Mouse (Mus musculus): ENCODE data around the gene Tomm5. TPM values are rescaled to one million over a fixed set of nuclear protein-coding genes. Genes with fewer than 3 reads are reported as not detected.

Gene Tomm5
- polyA plus RNA-seq, 1 experiment from 2014 or later, result 168 TPM

DNA sequence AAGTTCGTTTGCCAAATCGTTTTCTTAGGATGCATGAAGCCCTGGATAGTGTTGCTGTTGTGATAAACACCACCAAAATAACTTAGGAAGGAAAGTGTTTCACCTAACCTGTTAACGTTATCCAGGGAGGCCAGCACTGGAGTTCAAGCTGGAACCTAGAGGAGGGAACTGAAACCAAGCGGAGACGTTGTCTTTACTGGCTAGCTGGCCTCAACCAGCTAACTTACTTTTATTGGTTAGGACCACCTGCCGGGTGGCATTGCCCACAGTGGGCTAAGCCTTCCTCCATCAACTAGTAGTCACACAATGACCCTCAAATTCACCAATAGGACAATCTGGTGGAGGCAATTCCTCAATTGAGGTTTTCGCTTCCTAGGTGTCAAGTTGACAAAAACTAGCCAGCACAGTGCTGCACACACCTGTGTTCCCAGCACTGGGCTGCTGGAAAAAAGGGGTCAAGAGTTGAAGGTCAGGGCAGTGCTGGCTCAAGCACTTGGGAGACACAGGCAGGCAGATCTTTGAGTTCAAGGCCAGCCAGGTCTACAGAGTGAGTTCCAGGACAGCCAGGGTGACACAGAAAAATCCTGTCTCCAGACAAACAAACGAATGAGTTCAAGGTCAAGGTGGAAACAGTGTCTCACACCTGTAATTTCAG lies 669 bp upstream of the Tomm5 start:
- Histone ChIP-seq H3K36me3 (ENCODE audit: control insufficient read depth, insufficient read depth, low read length) (no peaks in the 10 kb centered on the region; the same call in 1 of the 2 replicates), H3K27me3 (ENCODE audit: control insufficient read depth, insufficient read depth, low read length) (no peaks in the 10 kb centered on the region), H3K9me3 (ENCODE audit: control insufficient read depth, low read length) (no peaks in the 10 kb centered on the region), H3K4me1 (ENCODE audit: control insufficient read depth, insufficient read depth, low read length) (peaks cover 7% of the 10 kb centered on the region; the same call in 1 of the 2 replicates), H3K9ac (ENCODE audit: low read length) (no peak overlapping the region), H3K4me2 (ENCODE audit: low read depth) (no peak overlapping the region), H3K27ac (ENCODE audit: low read depth, low read length) (no peak overlapping the region), H3K4me3 (ENCODE audit: low read depth, low read length) (no peak overlapping the region)
- WGBS, result 69% methylated on average over 8 of the region's 8 CpGs
- no peak for ATAC-seq (ENCODE audit: insufficient read depth, low FRiP score, low TSS enrichment)
- DNase-seq (ENCODE audit: low spot score), result no peak

DNA sequence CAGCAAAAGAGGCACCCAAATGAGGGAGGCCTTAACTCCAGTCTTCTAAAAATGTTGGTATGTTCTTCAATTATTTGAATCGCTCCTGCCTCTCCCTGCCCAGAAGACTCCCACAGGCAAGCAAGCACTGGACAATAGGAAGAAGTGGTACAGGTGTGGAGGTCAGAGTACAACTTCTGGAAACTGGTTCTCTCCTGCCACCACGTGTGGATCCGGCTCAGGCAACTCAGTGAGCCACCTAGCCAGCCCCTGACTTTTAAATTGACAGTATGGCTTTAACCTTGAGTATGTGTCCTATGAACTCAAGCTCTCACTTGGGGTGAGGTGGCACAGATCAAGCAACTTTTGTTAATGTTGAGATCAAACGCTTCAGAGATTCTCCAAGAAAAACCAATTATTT lies 848 bp downstream of the Tomm5 start:
- H3K27me3 ChIP-seq (ENCODE audit: control insufficient read depth, insufficient read depth, low read length), result no peaks in the 10 kb centered on the region
- WGBS, result 5% methylated on average over 4 of the region's 4 CpGs
- H3K4me1 ChIP-seq (ENCODE audit: control insufficient read depth, insufficient read depth, low read length), result peaks cover 7% of the 10 kb centered on the region; the same call in 1 of the 2 replicates
- H3K9ac ChIP-seq (ENCODE audit: low read length), result peak overlapping the region; percentile 83
- H3K9me3 ChIP-seq (ENCODE audit: control insufficient read depth, low read length), result no peaks in the 10 kb centered on the region
- peak overlapping the region; percentile 57 for H3K4me2 ChIP-seq (ENCODE audit: low read depth)
- H3K27ac ChIP-seq (ENCODE audit: low read depth, low read length), result no peak overlapping the region
- H3K4me3 ChIP-seq (ENCODE audit: low read depth, low read length), result peak overlapping the region; percentile 66
- no peaks in the 10 kb centered on the region; the same call in 1 of the 2 replicates for H3K36me3 ChIP-seq (ENCODE audit: control insufficient read depth, insufficient read depth, low read length)
- ATAC-seq (ENCODE audit: insufficient read depth, low FRiP score, low TSS enrichment) (no peak), DNase-seq (ENCODE audit: low spot score) (no peak)

DNA sequence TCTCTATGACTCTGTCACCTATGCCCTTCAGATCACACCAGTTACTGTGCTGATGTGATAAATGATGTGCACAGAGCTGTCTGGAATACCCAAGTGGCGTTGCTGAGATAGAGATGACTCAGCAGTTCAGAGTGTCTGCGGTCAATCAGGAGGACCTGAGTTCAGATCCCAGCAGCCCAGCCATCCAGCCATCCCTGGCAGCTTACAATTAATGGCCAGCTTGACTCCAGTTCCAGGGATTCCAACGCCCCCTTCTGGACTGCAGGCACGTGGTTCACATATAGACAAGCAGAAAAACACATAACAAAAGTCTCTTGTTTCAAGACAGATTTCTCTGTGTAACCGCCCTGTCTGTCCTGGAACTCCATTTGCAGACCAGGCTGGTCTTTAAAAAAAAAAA lies 1.5 kb downstream of the Tomm5 start:
- no peak overlapping the region; the same call in 1 of the 2 replicates for H3K4me2 ChIP-seq (ENCODE audit: low read depth)
- no peak for ATAC-seq (ENCODE audit: insufficient read depth, low FRiP score, low TSS enrichment)
- no peak for DNase-seq (ENCODE audit: low spot score)
- H3K27ac ChIP-seq (ENCODE audit: low read depth, low read length), result no peak overlapping the region
- H3K9me3 ChIP-seq (ENCODE audit: control insufficient read depth, low read length), result no peaks in the 10 kb centered on the region
- no peaks in the 10 kb centered on the region for H3K27me3 ChIP-seq (ENCODE audit: control insufficient read depth, insufficient read depth, low read length)
- no peak overlapping the region for H3K4me3 ChIP-seq (ENCODE audit: low read depth, low read length)
- H3K9ac ChIP-seq (ENCODE audit: low read length), result no peak overlapping the region
- WGBS, result 79% methylated on average over 5 of the region's 5 CpGs
- H3K36me3 ChIP-seq (ENCODE audit: control insufficient read depth, insufficient read depth, low read length), result no peaks in the 10 kb centered on the region; the same call in 1 of the 2 replicates
- peaks cover 7% of the 10 kb centered on the region; the same call in 1 of the 2 replicates for H3K4me1 ChIP-seq (ENCODE audit: control insufficient read depth, insufficient read depth, low read length)

DNA sequence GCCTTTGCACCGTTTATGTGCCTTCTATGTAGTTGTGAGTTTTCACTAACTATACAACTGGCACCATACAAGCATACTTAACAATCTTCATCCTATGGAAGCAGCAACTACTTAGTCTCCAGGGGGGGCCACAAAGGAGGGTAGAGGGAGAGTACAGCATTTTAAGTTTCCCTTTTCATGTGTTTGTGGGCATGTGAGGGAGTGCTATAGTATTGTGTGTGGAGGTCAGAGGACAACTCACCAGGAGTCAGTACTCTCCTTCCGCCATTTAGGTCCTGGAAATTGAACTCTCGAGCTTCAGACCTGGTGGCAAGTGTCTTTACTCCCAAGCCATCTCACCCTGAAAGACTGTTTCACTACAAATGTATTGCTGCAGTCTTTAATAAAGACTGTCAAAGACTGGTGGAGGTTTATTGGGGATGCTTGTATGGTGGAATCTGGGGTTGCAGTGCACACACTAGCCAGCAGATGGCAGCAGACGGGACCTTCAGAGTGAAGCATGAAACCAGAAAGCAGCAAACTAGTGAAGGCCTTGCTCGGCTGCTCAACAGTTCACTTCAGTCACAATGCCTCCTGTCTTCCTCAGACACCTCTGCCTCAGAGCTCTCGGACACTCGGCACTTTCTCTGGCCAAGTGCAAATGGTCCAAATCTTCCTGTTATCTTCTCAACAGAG lies 10.6 kb downstream of the Tomm5 start:
- no peaks in the 10 kb centered on the region for H3K4me1 ChIP-seq (ENCODE audit: control insufficient read depth, insufficient read depth, low read length)
- ATAC-seq (ENCODE audit: insufficient read depth, low FRiP score, low TSS enrichment) (no peak), DNase-seq (ENCODE audit: low spot score) (peak; percentile 82)
- 27% methylated on average over 7 of the region's 7 CpGs for WGBS
- H3K27ac ChIP-seq (ENCODE audit: low read depth, low read length), result no peak overlapping the region
- no peaks in the 10 kb centered on the region for H3K9me3 ChIP-seq (ENCODE audit: control insufficient read depth, low read length)
- H3K4me3 ChIP-seq (ENCODE audit: low read depth, low read length), result no peak overlapping the region
- no peaks in the 10 kb centered on the region for H3K36me3 ChIP-seq (ENCODE audit: control insufficient read depth, insufficient read depth, low read length)
- no peak overlapping the region for H3K4me2 ChIP-seq (ENCODE audit: low read depth)
- H3K9ac ChIP-seq (ENCODE audit: low read length), result no peak overlapping the region
- no peaks in the 10 kb centered on the region for H3K27me3 ChIP-seq (ENCODE audit: control insufficient read depth, insufficient read depth, low read length)

DNA sequence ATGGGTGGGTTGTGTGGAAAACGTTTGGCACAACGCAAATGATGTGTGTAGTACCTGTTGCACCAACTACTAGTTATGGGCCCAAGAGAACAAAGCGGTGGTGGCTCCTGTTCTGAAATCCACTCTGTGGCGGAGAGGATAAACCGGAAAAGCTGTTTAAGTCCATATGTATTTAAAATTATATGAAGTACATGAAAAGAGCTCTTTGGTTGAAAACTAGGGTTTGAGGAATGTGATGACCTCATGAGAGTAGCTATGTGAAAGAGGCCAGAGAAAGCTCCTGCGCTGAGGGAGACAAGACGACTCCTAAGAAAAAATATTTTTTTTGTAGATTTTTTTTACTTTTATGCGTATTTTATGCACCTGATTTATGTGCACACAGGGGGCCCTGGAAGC lies 23.0 kb downstream of the Tomm5 start:
- Histone ChIP-seq H3K27me3 (ENCODE audit: control insufficient read depth, insufficient read depth, low read length) (no peaks in the 10 kb centered on the region), H3K27ac (ENCODE audit: low read depth, low read length) (0 out of 2 replicates have a peak overlapping the region, but pooled peaks have one; percentile 39), H3K36me3 (ENCODE audit: control insufficient read depth, insufficient read depth, low read length) (no peaks in the 10 kb centered on the region), H3K4me1 (ENCODE audit: control insufficient read depth, insufficient read depth, low read length) (peaks cover 8% of the 10 kb centered on the region), H3K4me2 (ENCODE audit: low read depth) (peak overlapping the region; percentile 83), H3K9me3 (ENCODE audit: control insufficient read depth, low read length) (no peaks in the 10 kb centered on the region), H3K9ac (ENCODE audit: low read length) (peak overlapping the region; percentile 69), H3K4me3 (ENCODE audit: low read depth, low read length) (peak overlapping the region; percentile 61)
- 48% methylated on average over 8 of the region's 8 CpGs for WGBS
- DNase-seq (ENCODE audit: low spot score) (no peak), ATAC-seq (ENCODE audit: insufficient read depth, low FRiP score, low TSS enrichment) (no peak)

DNA sequence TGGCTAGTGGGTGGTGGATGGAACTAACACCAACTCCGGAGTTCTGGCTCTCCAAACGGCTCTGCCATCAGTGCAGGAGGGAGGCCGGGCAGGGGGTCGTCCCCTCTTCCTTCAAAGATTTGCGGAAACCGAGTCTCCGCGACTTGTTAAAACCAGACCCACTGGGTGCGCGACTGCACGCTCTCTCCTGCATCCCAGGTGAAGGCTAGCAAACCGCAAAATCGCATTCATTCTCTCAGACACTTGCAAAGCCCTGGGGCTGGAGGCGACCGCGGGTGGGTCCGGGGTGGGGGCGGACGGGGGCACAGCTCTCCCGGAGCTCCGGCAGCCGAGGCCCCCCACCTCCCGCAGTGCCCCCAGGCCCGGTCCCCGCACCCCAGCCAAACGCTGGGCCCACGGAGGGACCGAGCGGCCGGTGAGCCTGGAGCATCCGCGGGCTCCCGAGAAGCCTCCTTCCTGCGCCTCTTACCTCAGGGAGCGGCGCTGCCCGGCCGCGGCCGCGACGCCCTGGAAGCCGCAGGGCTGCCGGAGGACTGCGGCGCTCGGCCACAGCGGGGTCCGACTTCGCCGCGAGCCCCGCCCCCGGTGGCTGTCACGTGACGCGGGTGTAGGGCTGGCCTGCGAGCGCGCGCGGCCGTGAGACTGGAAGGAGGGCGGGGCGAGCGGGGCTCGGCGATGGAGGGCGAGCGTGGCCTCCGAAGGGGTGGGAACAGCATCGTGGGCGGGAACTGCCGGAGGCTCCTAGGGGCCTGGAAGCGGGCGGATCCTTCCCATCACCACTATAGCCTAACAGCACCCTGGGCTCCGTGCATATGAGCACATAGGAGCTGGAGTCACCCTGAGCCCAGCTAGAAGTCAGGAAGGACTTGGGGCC lies 23.7 kb downstream of the Tomm5 start, which contains the start of gene Fbxo10:
Gene Fbxo10, minus strand, starts transcription at position 584 of the 874 bp plus-strand sequence.
- H3K9me3 ChIP-seq (ENCODE audit: control insufficient read depth, low read length), result no peaks in the 10 kb centered on the region

DNA sequence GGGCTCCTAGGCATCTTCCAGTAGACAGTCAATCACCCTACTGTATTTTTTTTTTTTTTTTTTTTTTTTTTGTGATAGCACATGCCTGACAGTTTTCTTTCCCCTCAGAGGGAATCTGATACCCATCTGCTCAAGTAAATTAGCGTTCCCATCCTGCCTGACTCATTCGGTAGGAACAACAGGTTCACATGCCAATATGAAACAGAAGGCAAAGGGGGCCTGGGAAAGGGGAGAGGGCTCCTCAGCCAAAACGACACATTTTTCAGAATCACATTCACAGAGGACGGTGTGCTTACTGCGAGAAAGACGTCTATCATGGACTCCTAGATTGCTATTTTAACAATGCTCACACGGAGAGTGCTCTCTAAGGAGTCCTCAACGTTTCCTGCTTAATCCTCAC lies 24.4 kb downstream of the Tomm5 start:
- peak overlapping the region; percentile 61 for H3K4me3 ChIP-seq (ENCODE audit: low read depth, low read length)
- no peaks in the 10 kb centered on the region for H3K36me3 ChIP-seq (ENCODE audit: control insufficient read depth, insufficient read depth, low read length)
- peak; percentile 20 for DNase-seq (ENCODE audit: low spot score)
- no peak overlapping the region; the same call in 1 of the 2 replicates for H3K9ac ChIP-seq (ENCODE audit: low read length)
- H3K27me3 ChIP-seq (ENCODE audit: control insufficient read depth, insufficient read depth, low read length), result no peaks in the 10 kb centered on the region
- 2% methylated on average over 8 of the region's 8 CpGs for WGBS
- no peak for ATAC-seq (ENCODE audit: insufficient read depth, low FRiP score, low TSS enrichment)
- H3K4me1 ChIP-seq (ENCODE audit: control insufficient read depth, insufficient read depth, low read length), result peaks cover 8% of the 10 kb centered on the region
- H3K4me2 ChIP-seq (ENCODE audit: low read depth), result peak overlapping the region; percentile 83
- H3K9me3 ChIP-seq (ENCODE audit: control insufficient read depth, low read length), result no peaks in the 10 kb centered on the region
- no peak overlapping the region for H3K27ac ChIP-seq (ENCODE audit: low read depth, low read length)

More for the DNA sequence above, 23.7 kb downstream of the Tomm5 start, which contains the start of gene Fbxo10:
- peak; percentile 90 for ATAC-seq (ENCODE audit: insufficient read depth, low FRiP score, low TSS enrichment)
- under 1% methylated on average over 62 of the region's 77 CpGs for WGBS
- Histone ChIP-seq H3K27me3 (ENCODE audit: control insufficient read depth, insufficient read depth, low read length) (no peaks in the 10 kb centered on the region), H3K4me3 (ENCODE audit: low read depth, low read length) (peak within 1 kb of the TSS; percentile 61), H3K4me1 (ENCODE audit: control insufficient read depth, insufficient read depth, low read length) (peaks cover 8% of the 10 kb centered on the region), H3K4me2 (ENCODE audit: low read depth) (peak within 1 kb of the TSS; percentile 83), H3K27ac (ENCODE audit: low read depth, low read length) (peak within 1 kb of the TSS; percentile 39; the same call in 1 of the 2 replicates), H3K9ac (ENCODE audit: low read length) (peak within 1 kb of the TSS; percentile 69), H3K36me3 (ENCODE audit: control insufficient read depth, insufficient read depth, low read length) (no peaks in the 10 kb centered on the region)
- DNase-seq (ENCODE audit: low spot score), result peak; percentile 96

DNA sequence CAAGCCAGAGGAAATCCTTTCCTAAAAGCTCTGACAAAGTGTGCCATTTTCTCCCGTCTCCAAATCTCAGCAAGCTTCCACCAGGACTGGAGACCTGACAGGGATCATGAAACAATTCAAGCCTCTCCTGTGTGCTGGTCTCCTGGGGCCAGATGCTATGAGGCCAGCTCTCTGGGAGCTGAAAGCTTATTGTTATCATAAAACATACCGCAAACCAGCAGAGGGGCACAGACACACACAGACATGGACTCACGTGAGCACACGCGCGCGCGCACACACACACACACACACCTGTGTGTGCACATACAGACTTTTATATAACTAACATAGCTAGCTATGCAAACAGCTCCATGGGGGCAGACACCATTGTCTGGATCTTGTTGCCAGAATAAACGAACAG lies 25.0 kb downstream of the Tomm5 start:
- peak; percentile 19 for DNase-seq (ENCODE audit: low spot score)
- ATAC-seq (ENCODE audit: insufficient read depth, low FRiP score, low TSS enrichment), result no peak
- H3K4me1 ChIP-seq (ENCODE audit: control insufficient read depth, insufficient read depth, low read length), result peaks cover 8% of the 10 kb centered on the region
- no peak overlapping the region for H3K9ac ChIP-seq (ENCODE audit: low read length)
- no peaks in the 10 kb centered on the region for H3K9me3 ChIP-seq (ENCODE audit: control insufficient read depth, low read length)
- H3K36me3 ChIP-seq (ENCODE audit: control insufficient read depth, insufficient read depth, low read length), result no peaks in the 10 kb centered on the region
- H3K4me3 ChIP-seq (ENCODE audit: low read depth, low read length), result peak overlapping the region; percentile 0; the same call in 1 of the 2 replicates
- WGBS, result 80% methylated on average over 9 of the region's 9 CpGs
- H3K27me3 ChIP-seq (ENCODE audit: control insufficient read depth, insufficient read depth, low read length), result no peaks in the 10 kb centered on the region
- peak overlapping the region; percentile 83 for H3K4me2 ChIP-seq (ENCODE audit: low read depth)
- H3K27ac ChIP-seq (ENCODE audit: low read depth, low read length), result no peak overlapping the region
